Mouse (Mus musculus) bone marrow macrophage, adult 2 months (primary cell): Measurements from ENCODE around the gene Hemgn. TPM values are rescaled to one million over a fixed set of nuclear protein-coding genes. Genes with fewer than 3 reads are reported as not detected.
A peak's percentile ranks its signal among the peaks of the same experiment; 100 is the strongest.

Experiments used
- H3K27ac ChIP-seq: 2 replicates; pipeline ENCODE4 v1.5.1; 2012; ENCODE audit warnings: low read depth, low read length; ENCODE audit not compliant: insufficient read depth
- H3K4me1 ChIP-seq: 2 replicates; pipeline ENCODE4 v1.6.1; 2012; ENCODE audit warnings: low read length; ENCODE audit not compliant: control insufficient read depth, insufficient read depth
- H3K4me3 ChIP-seq: 2 replicates; pipeline ENCODE4 v1.5.1; 2012; ENCODE audit warnings: mild to moderate bottlenecking, low read length, moderate library complexity; ENCODE audit not compliant: insufficient read depth
- CTCF ChIP-seq: IDR thresholded peaks from 2 replicates; pipeline ENCODE4 v1.5.1; 2012; ENCODE audit warnings: low read depth, mild to moderate bottlenecking, low read length, moderate library complexity
- POLR2A ChIP-seq: IDR thresholded peaks from 2 replicates; pipeline ENCODE4 v1.6.1; 2012; ENCODE audit warnings: mild to moderate bottlenecking, low read depth, low read length, borderline replicate concordance
- polyA plus RNA-seq: library from polyadenylated mRNA; stranded (reverse); fragments of >200 nt; gene quantifications from 2 replicates; pipeline ENCODE4 v1.2.4, GENCODE M21; 2012; ENCODE audit not compliant: missing spikeins, insufficient read depth, insufficient read length

Hemgn gene
- polyA plus RNA-seq, 1 experiment: not detected

GRCm38 (mm10) chr4:46364360-46364759, 48.9 kb downstream of the Hemgn start:
- Histone ChIP-seq H3K27ac (no peak overlapping the region), H3K4me3 (no peak overlapping the region), H3K4me1 (peaks cover 8% of the 10 kb centered on the region)
- TF ChIP-seq POLR2A: no peak

GRCm38 (mm10) chr4:46361258-46361657, 52.0 kb downstream of the Hemgn start:
- peaks cover 14% of the 10 kb centered on the region for H3K4me1 ChIP-seq
- TF ChIP-seq CTCF (no peak), POLR2A (no peak)
- no peak overlapping the region for H3K27ac ChIP-seq
- H3K4me3 ChIP-seq: no peak overlapping the region

- H3K4me1 ChIP-seq: peaks cover 19% of the 10 kb centered on the region
- TF ChIP-seq CTCF (no peak), POLR2A (no peak)
- peak overlapping the region; percentile 56 for H3K27ac ChIP-seq
- H3K4me3 ChIP-seq: no peak overlapping the region
Observed at GRCm38 (mm10) chr4:46359539-46360253, 53.6 kb downstream of the Hemgn start.

GRCm38 (mm10) chr4:46356351-46357133, 56.8 kb downstream of the Hemgn start:
- Histone ChIP-seq H3K27ac (no peak overlapping the region), H3K4me1 (peaks cover 19% of the 10 kb centered on the region), H3K4me3 (no peak overlapping the region)
- TF ChIP-seq CTCF (peak; percentile 97), POLR2A (no peak)

GRCm38 (mm10) chr4:46353045-46353444, 60.3 kb downstream of the Hemgn start:
- Histone ChIP-seq H3K27ac (no peak overlapping the region), H3K4me3 (no peak overlapping the region), H3K4me1 (peaks cover 5% of the 10 kb centered on the region; the same call in 1 of the 2 replicates)
- TF ChIP-seq POLR2A (no peak), CTCF (no peak)

- Histone ChIP-seq H3K4me3 (no peak overlapping the region), H3K27ac (no peak overlapping the region), H3K4me1 (no peaks in the 10 kb centered on the region)
- TF ChIP-seq POLR2A: no peak
- no peak for TF ChIP-seq CTCF
Observed at GRCm38 (mm10) chr4:46349530-46349929, 63.8 kb downstream of the Hemgn start.

- TF ChIP-seq POLR2A (no peak), CTCF (no peak)
- Histone ChIP-seq H3K4me3 (no peak overlapping the region), H3K4me1 (no peaks in the 10 kb centered on the region), H3K27ac (no peak overlapping the region)
Observed at GRCm38 (mm10) chr4:46348897-46349296, 64.4 kb downstream of the Hemgn start.

- H3K27ac ChIP-seq: no peak overlapping the region
- H3K4me1 ChIP-seq: no peaks in the 10 kb centered on the region
- TF ChIP-seq POLR2A: no peak
- no peak for TF ChIP-seq CTCF
- H3K4me3 ChIP-seq: no peak overlapping the region
Observed at GRCm38 (mm10) chr4:46347580-46348515, 65.5 kb downstream of the Hemgn start.

- Histone ChIP-seq H3K27ac (no peak overlapping the region), H3K4me1 (no peaks in the 10 kb centered on the region), H3K4me3 (no peak overlapping the region)
- no peak for TF ChIP-seq CTCF
Observed at GRCm38 (mm10) chr4:46347141-46347540, 66.2 kb downstream of the Hemgn start.

GRCm38 (mm10) chr4:46346221-46346620, 67.1 kb downstream of the Hemgn start:
- Histone ChIP-seq H3K27ac (no peak overlapping the region), H3K4me3 (no peak overlapping the region), H3K4me1 (no peaks in the 10 kb centered on the region)
- TF ChIP-seq POLR2A (no peak), CTCF (no peak)
